Mouse (Mus musculus) thymus, postnatal 14 days (tissue): ENCODE measurements around the gene Gm813.

Experiments used
- DNase-seq: peaks from one replicate; pipeline ENCODE4 v3.0.0; 2021

Gene Gm813

DNA sequence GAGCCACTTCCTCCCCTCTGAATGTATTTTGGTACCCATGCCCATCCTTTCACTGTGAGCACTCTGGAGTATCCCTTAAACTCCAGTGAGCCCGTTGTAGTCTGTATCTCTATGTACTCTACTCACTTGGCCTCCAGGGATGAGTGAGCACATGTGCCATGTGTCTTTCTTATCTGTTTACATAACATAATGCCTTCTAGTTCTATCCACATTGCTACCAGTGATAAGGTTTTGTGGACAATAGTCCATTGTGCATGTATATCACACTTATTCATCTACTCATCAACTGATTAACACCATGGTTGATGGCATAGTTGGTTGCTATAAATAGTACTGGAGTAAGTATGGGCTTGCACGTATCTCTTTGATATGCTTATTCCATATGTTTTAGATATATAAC lies 12.9 kb downstream of the Gm813 start:
- DNase-seq = no peak

DNA sequence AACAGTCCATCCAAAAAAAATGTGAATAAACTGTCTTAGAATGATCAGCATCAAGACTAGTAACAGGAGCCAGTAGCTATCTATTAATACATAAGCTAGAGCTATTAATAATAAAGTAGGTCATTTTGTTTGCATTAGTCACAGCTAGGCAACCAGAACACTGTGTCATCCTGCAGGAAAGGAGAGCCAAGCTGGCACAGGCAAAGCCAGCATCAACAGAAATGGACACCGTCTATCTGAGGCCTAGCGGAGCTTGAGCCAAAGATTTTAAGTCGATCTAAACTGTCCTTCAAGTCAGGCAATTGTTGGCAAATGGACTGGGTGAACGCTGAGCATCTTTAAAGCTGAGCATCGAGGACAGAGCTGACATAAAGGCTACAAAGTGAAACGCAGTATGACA lies 15.9 kb downstream of the Gm813 start:
- DNase-seq = no peak

GRCm38 (mm10) chr16:58591299-58591698 lies 25.5 kb downstream of the Gm813 start:
- no peak for DNase-seq

- no peak for DNase-seq
Observed at GRCm38 (mm10) chr16:58589444-58589843, 27.3 kb downstream of the Gm813 start.

DNA sequence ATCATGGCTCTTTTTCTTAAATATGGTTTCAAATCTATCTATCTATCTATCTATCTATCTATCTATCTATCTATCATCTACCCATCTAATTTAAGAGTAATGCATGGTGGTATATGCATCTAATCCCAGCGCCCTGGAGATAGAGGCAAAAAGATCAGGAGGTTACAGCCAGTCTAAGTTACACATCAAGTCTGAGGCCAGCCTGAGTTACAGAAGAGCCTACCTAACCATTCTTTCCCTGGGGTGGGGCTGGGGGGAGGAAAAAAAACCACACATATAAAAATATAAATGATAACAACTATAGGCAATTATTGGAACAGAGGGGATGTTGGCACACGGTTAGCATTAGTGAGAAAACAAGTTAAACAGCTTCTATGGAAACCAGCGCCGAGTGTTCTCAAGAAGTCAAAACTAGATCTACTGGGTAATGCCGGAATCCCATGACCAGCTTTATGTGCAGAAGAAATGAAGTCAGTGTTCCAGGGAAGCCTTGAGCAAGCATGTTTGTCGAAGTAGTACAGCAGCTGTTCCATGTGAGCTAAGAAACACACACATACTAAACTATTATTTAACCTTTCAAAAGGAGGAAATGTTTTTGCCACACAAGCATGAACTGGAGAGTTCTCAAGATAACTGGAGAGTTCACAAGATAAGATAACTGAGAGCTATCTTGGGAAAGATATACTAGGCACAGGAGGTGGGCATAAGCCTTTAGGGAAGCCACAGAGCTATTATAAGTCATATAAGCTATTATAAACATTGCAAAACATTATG lies 42.6 kb downstream of the Gm813 start:
- DNase-seq = no peak

DNA sequence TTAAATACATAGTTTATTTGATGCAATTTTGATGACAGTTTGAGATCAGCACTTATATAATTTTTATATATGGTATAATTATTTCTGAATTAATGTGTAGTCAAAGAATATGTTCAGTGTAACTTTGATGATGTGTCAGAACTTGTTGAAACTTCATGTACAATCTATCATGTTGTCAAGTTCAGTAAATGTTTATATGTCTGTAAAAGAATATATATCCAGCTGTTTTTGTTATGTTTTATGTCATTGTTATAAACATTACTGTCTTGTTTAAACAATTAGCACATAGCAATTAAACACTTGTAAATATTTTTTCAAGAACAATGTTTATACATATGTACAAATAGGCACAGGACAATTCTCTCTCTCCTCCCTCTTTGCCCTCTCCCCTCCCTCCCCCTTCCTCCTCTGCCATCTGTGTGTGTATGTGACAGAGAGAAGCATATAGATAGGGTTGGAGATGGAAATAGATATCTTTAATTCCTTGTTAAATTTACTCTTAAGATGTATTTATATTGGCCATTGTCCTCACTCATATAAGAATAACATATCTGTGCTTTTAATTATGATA lies 46.0 kb downstream of the Gm813 start:
- DNase-seq = no peak
